Mouse (Mus musculus): ENCODE results near the gene Rasa3.
A peak's percentile ranks its signal among the peaks of the same experiment; 100 is the strongest.

Gene Rasa3

GRCm38 (mm10) chr8:13685674-13686314 lies 8.4 kb upstream of the Rasa3 start:
- DNase-seq (ENCODE audit: low spot score): no peak

- DNase-seq (ENCODE audit: low spot score): no peak
Measured at GRCm38 (mm10) chr8:13684131-13684530, 6.7 kb upstream of the Rasa3 start.

- DNase-seq (ENCODE audit: low spot score): no peak
Measured at GRCm38 (mm10) chr8:13678182-13678581, 779 bp upstream of the Rasa3 start.

- DNase-seq (ENCODE audit: low spot score): peak; percentile 77
Measured at GRCm38 (mm10) chr8:13676701-13677412, 546 bp downstream of the Rasa3 start.

- DNase-seq (ENCODE audit: low spot score): no peak
Measured at GRCm38 (mm10) chr8:13676302-13676700, 1.1 kb downstream of the Rasa3 start.

GRCm38 (mm10) chr8:13675524-13675923 lies 1.9 kb downstream of the Rasa3 start:
- no peak for DNase-seq (ENCODE audit: low spot score)

- no peak for DNase-seq (ENCODE audit: low spot score)
Measured at GRCm38 (mm10) chr8:13675121-13675520, 2.3 kb downstream of the Rasa3 start.

- no peak for DNase-seq (ENCODE audit: low spot score)
Measured at GRCm38 (mm10) chr8:13674294-13675010, 3.0 kb downstream of the Rasa3 start.

- DNase-seq (ENCODE audit: low spot score): no peak
Measured at GRCm38 (mm10) chr8:13673215-13673614, 4.2 kb downstream of the Rasa3 start.

GRCm38 (mm10) chr8:13671246-13672003 lies 6.0 kb downstream of the Rasa3 start:
- no peak for DNase-seq (ENCODE audit: low spot score)

- no peak for DNase-seq (ENCODE audit: low spot score)
Measured at GRCm38 (mm10) chr8:13670011-13670471, 7.4 kb downstream of the Rasa3 start.

GRCm38 (mm10) chr8:13668367-13668766 lies 9.0 kb downstream of the Rasa3 start:
- DNase-seq (ENCODE audit: low spot score): no peak

- DNase-seq (ENCODE audit: low spot score): no peak
Measured at GRCm38 (mm10) chr8:13667917-13668316, 9.5 kb downstream of the Rasa3 start.

GRCm38 (mm10) chr8:13665944-13666343 lies 11.5 kb downstream of the Rasa3 start:
- no peak for DNase-seq (ENCODE audit: low spot score)

GRCm38 (mm10) chr8:13665538-13665937 lies 11.9 kb downstream of the Rasa3 start:
- no peak for DNase-seq (ENCODE audit: low spot score)

- no peak for DNase-seq (ENCODE audit: low spot score)
Measured at GRCm38 (mm10) chr8:13664711-13665210, 12.6 kb downstream of the Rasa3 start.

- no peak for DNase-seq (ENCODE audit: low spot score)
Measured at GRCm38 (mm10) chr8:13660323-13660722, 17.1 kb downstream of the Rasa3 start.

- DNase-seq (ENCODE audit: low spot score): no peak
Measured at GRCm38 (mm10) chr8:13657479-13657878, 19.9 kb downstream of the Rasa3 start.

GRCm38 (mm10) chr8:13655033-13655351 lies 22.4 kb downstream of the Rasa3 start:
- DNase-seq (ENCODE audit: low spot score): no peak

- DNase-seq (ENCODE audit: low spot score): no peak
Measured at GRCm38 (mm10) chr8:13654350-13655032, 22.9 kb downstream of the Rasa3 start.

- DNase-seq (ENCODE audit: low spot score): no peak
Measured at GRCm38 (mm10) chr8:13650541-13651191, 26.7 kb downstream of the Rasa3 start.

All from testis, postnatal 10 days (tissue).